Mouse (Mus musculus): Measurements from ENCODE around the gene Dek.

GRCm38 (mm10) chr13:47099265-47099664, 6.7 kb downstream of the Dek start:
- TF ChIP-seq POLR2A (IDR thresholded peaks at IDR 0.05; ENCODE audit: insufficient read depth, low read depth, low read length) (no peak), CTCF (IDR thresholded peaks at IDR 0.05) (no peak), EP300 (IDR thresholded peaks at IDR 0.05; ENCODE audit: insufficient read depth, low read depth, low read length) (no peak)

Data from heart, adult 2 months (tissue).